Mouse (Mus musculus) erythroid progenitor cell, adult 5-6 weeks (primary cell): Measurements from ENCODE around the gene Tmub1. TPM values are rescaled to one million over a fixed set of nuclear protein-coding genes. Genes with fewer than 3 reads are reported as not detected.
"Not testable (repeated sequence)": the region's sequence is repeated elsewhere in the genome, so short reads cannot be mapped to it uniquely, and the experiment has no call there.

Source experiments
- ATAC-seq: replicated peaks from 2 replicates; pipeline ENCODE4 v1.8.0; 2016; ENCODE audit warnings: moderate number of reproducible peaks, mild to moderate bottlenecking, moderate TSS enrichment, inconsistent platforms; ENCODE audit not compliant: poor library complexity, low FRiP score, severe bottlenecking
- total RNA-seq, 2 experiments: library from RNA; stranded (forward) in 1 of 2; stranded (reverse) in 1 of 2; fragments of 150-400 nt in 1 of 2; fragments of 186-747, 209-891 nt in 1 of 2; gene quantifications; 2 replicates each; pipeline versions ENCODE4 v1.2.3 to v1.2.4; 2015 to 2017; ENCODE audit warnings: low replicate concordance in 2 of 2

The Tmub1 gene
- total RNA-seq, 2 experiments from 2014 or later = 5.4 to 12.8 TPM

DNA sequence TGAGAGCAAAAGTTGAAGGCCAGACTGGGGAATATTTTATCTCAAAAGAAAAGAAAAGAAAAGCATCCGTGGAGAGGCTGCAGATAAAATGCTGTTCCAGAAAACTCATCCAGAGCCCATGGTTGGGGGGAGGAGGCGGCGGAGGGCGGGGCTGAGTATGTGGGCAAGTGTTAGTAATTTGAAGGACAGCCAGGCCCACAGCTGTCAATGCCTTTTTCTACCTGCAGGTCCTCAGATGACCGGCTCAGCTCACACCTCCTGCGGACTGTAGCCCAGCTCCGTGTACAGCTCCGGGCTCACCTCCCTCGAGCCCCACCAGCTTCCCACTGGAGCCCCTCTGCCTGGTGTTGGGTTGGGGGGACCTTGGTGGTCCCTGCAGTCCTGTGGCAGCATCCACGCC, 48.0 kb downstream of the Tmub1 start:
- ATAC-seq = no peak

DNA sequence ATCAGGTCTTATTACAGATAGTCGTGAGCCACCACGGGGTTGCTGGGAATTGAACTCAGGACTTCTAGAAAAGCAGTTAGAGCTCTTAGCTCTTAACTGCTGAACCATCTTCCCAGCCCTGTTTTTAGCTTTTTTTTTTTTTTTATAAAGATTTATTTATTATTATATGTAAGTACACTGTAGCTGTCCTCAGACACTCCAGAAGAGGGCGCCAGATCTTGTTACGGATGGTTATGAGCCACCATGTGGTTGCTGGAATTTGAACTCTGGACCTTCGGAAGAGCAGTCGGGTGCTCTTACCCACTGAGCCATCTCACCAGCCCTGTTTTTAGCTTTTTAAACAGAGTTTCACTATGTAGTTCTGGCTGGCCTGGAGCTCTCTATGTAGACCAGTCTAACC, 51.4 kb downstream of the Tmub1 start:
- not testable (repeated sequence) for ATAC-seq

Other genes with a start within 250 kb of the Tmub1 start
- gene Kcnh2, start 96.2 kb downstream of the Tmub1 start, total RNA-seq (2015; ENCODE audit: low replicate concordance) = not detected in 2 replicates
- not detected in 2 replicates for gene Kcnh2, start 96.2 kb downstream of the Tmub1 start, total RNA-seq (2017; ENCODE audit: low replicate concordance)
- gene Nos3, start 83.0 kb downstream of the Tmub1 start, total RNA-seq (2015; ENCODE audit: low replicate concordance) = not detected in 2 replicates
- not detected in 2 replicates for gene Nos3, start 83.0 kb downstream of the Tmub1 start, total RNA-seq (2017; ENCODE audit: low replicate concordance)
- not detected in 2 replicates for gene Atg9b, start 55.7 kb downstream of the Tmub1 start, total RNA-seq (2015; ENCODE audit: low replicate concordance)
- gene Atg9b, start 55.7 kb downstream of the Tmub1 start, total RNA-seq (2017; ENCODE audit: low replicate concordance) = not detected in 2 replicates
- gene Abcb8, start 54.2 kb downstream of the Tmub1 start, total RNA-seq (2015; ENCODE audit: low replicate concordance) = 11.9 TPM in 1 of 2 replicates, not detected in the other
- gene Abcb8, start 54.2 kb downstream of the Tmub1 start, total RNA-seq (2017; ENCODE audit: low replicate concordance) = 1.7 and 8.0 TPM in 2 replicates
- gene Asic3, start 34.5 kb downstream of the Tmub1 start, total RNA-seq (2015; ENCODE audit: low replicate concordance) = not detected in 2 replicates
- gene Asic3, start 34.5 kb downstream of the Tmub1 start, total RNA-seq (2017; ENCODE audit: low replicate concordance) = not detected in 2 replicates
- gene Cdk5, start 24.3 kb downstream of the Tmub1 start, total RNA-seq (2015; ENCODE audit: low replicate concordance) = 6.3 and 10.8 TPM in 2 replicates
- gene Cdk5, start 24.3 kb downstream of the Tmub1 start, total RNA-seq (2017; ENCODE audit: low replicate concordance) = 1.7 and 3.7 TPM in 2 replicates
- 16.6 and 44.4 TPM in 2 replicates for gene Slc4a2, start 24.0 kb downstream of the Tmub1 start, total RNA-seq (2015; ENCODE audit: low replicate concordance)
- 14.1 and 50.6 TPM in 2 replicates for gene Slc4a2, start 24.0 kb downstream of the Tmub1 start, total RNA-seq (2017; ENCODE audit: low replicate concordance)
- gene Fastk, start 2.6 kb downstream of the Tmub1 start, total RNA-seq (2015; ENCODE audit: low replicate concordance) = 37.1 and 78.4 TPM in 2 replicates
- gene Fastk, start 2.6 kb downstream of the Tmub1 start, total RNA-seq (2017; ENCODE audit: low replicate concordance) = 15.8 and 32.3 TPM in 2 replicates
- 9.6 and 10.5 TPM in 2 replicates for gene Agap3, start 4.3 kb upstream of the Tmub1 start, total RNA-seq (2015; ENCODE audit: low replicate concordance)
- gene Agap3, start 4.3 kb upstream of the Tmub1 start, total RNA-seq (2017; ENCODE audit: low replicate concordance) = 14.1 and 23.0 TPM in 2 replicates
- not detected in 2 replicates for gene Gbx1, start 79.3 kb upstream of the Tmub1 start, total RNA-seq (2015; ENCODE audit: low replicate concordance)
- not detected in 2 replicates for gene Gbx1, start 79.3 kb upstream of the Tmub1 start, total RNA-seq (2017; ENCODE audit: low replicate concordance)
- not detected in 2 replicates for gene Asb10, start 93.1 kb upstream of the Tmub1 start, total RNA-seq (2015; ENCODE audit: low replicate concordance)
- not detected in 2 replicates for gene Asb10, start 93.1 kb upstream of the Tmub1 start, total RNA-seq (2017; ENCODE audit: low replicate concordance)
- gene 4931409K22Rik, start 109.0 kb upstream of the Tmub1 start, total RNA-seq (2015; ENCODE audit: low replicate concordance) = not detected in 2 replicates
- gene 4931409K22Rik, start 109.0 kb upstream of the Tmub1 start, total RNA-seq (2017; ENCODE audit: low replicate concordance) = not detected in 2 replicates
- gene Abcf2, start 129.6 kb upstream of the Tmub1 start, total RNA-seq (2015; ENCODE audit: low replicate concordance) = 14.7 and 18.0 TPM in 2 replicates
- 13.7 and 18.1 TPM in 2 replicates for gene Abcf2, start 129.6 kb upstream of the Tmub1 start, total RNA-seq (2017; ENCODE audit: low replicate concordance)
- 5.9 and 10.5 TPM in 2 replicates for gene Chpf2, start 138.9 kb upstream of the Tmub1 start, total RNA-seq (2015; ENCODE audit: low replicate concordance)
- gene Chpf2, start 138.9 kb upstream of the Tmub1 start, total RNA-seq (2017; ENCODE audit: low replicate concordance) = 5.5 and 11.9 TPM in 2 replicates
- gene Smarcd3, start 176.6 kb upstream of the Tmub1 start, total RNA-seq (2015; ENCODE audit: low replicate concordance) = not detected in 2 replicates
- not detected in 2 replicates for gene Smarcd3, start 176.6 kb upstream of the Tmub1 start, total RNA-seq (2017; ENCODE audit: low replicate concordance)
- 25.2 and 25.6 TPM in 2 replicates for gene Nub1, start 237.7 kb upstream of the Tmub1 start, total RNA-seq (2015; ENCODE audit: low replicate concordance)
- 24.0 and 29.8 TPM in 2 replicates for gene Nub1, start 237.7 kb upstream of the Tmub1 start, total RNA-seq (2017; ENCODE audit: low replicate concordance)